Mouse (Mus musculus) C2C12 (cell line): Measurements from ENCODE around the gene Tnfrsf8.

Experiments
- CEBPB ChIP-seq: IDR thresholded peaks from one replicate; pipeline ENCODE4 v1.6.1; 2011; ENCODE audit warnings: low read depth, mild to moderate bottlenecking, control low read depth, moderate library complexity
- CTCF ChIP-seq: IDR thresholded peaks from one replicate; pipeline ENCODE4 v1.5.1; 2011; ENCODE audit not compliant: control insufficient read depth, insufficient read depth, insufficient read length
- FOSL1 ChIP-seq: IDR thresholded peaks from one replicate; pipeline ENCODE4 v1.8.0; 2011; ENCODE audit warnings: mild to moderate bottlenecking, low read length; ENCODE audit not compliant: poor library complexity, insufficient read depth, severe bottlenecking
- MAX ChIP-seq: IDR thresholded peaks from one replicate; pipeline ENCODE4 v1.6.1; 2011; ENCODE audit warnings: mild to moderate bottlenecking, control low read depth
- MYOD1 ChIP-seq: IDR thresholded peaks from one replicate; pipeline ENCODE4 v1.6.1; 2011; ENCODE audit warnings: low read depth; ENCODE audit not compliant: control insufficient read depth, insufficient read length
- MYOG ChIP-seq: IDR thresholded peaks from one replicate; pipeline ENCODE4 v1.6.1; 2011; ENCODE audit not compliant: control insufficient read depth, insufficient read length; ENCODE audit errors: extremely low read depth
- USF1 ChIP-seq: IDR thresholded peaks from one replicate; pipeline ENCODE4 v1.6.1; 2011; ENCODE audit warnings: low read depth, mild to moderate bottlenecking, control low read depth, moderate library complexity

- no peak for TF ChIP-seq CTCF
- no peak for TF ChIP-seq USF1
- no peak for TF ChIP-seq FOSL1
- TF ChIP-seq MAX: no peak
- TF ChIP-seq MYOD1: no peak
- no peak for TF ChIP-seq CEBPB
- TF ChIP-seq MYOG: no peak
These were observed 8.7 kb upstream of the Tnfrsf8 start for GRCm38 (mm10) chr4:145323631-145324030.
